Mouse (Mus musculus) liver, embryonic 16.5 days (tissue): ENCODE measurements around the gene Lsm12. TPM values are rescaled to one million over a fixed set of nuclear protein-coding genes. Genes with fewer than 3 reads are reported as not detected.
A peak's percentile ranks its signal among the peaks of the same experiment; 100 is the strongest.

Source experiments
- ATAC-seq: fragments of 200-750 bp; cut with Nextera tagmentation; 2 replicates; pipeline ENCODE4 v1.8.0; 2017; ENCODE audit warnings: low read depth, mild to moderate bottlenecking, moderate number of reproducible peaks, moderate library complexity
- H3K27ac ChIP-seq: fragments of 300-500 bp; sonication (generic); 2 replicates; pipeline ENCODE4 v1.5.1; 2014; ENCODE audit warnings: mild to moderate bottlenecking, low read length
- H3K27me3 ChIP-seq: fragments of 300-500 bp; sonication (generic); 2 replicates; pipeline ENCODE4 v1.6.1; 2014; ENCODE audit warnings: low read depth, low read length, mixed read lengths; ENCODE audit not compliant: control insufficient read depth, insufficient read depth
- H3K36me3 ChIP-seq: fragments of 300-500 bp; sonication (generic); 2 replicates; pipeline ENCODE4 v1.6.1; 2014; ENCODE audit warnings: mild to moderate bottlenecking; ENCODE audit not compliant: control insufficient read depth, insufficient read depth
- H3K4me1 ChIP-seq: fragments of 300-500 bp; sonication (generic); 2 replicates; pipeline ENCODE4 v1.6.1; 2014; ENCODE audit warnings: low read depth, low read length, mixed read lengths; ENCODE audit not compliant: control insufficient read depth
- H3K4me2 ChIP-seq: fragments of 300-500 bp; sonication (generic); 2 replicates; pipeline ENCODE4 v1.6.1; 2014; ENCODE audit warnings: low read depth, low read length, mixed read lengths
- H3K4me3 ChIP-seq: fragments of 300-500 bp; sonication (generic); 2 replicates; pipeline ENCODE4 v1.5.1; 2014; ENCODE audit warnings: low read depth, mild to moderate bottlenecking, low read length
- H3K9ac ChIP-seq: fragments of 300-500 bp; sonication (generic); 2 replicates; pipeline ENCODE4 v1.6.1; 2014; ENCODE audit warnings: low read depth, low read length
- H3K9me3 ChIP-seq: fragments of 300-500 bp; sonication (generic); replicated peaks from 2 replicates; pipeline ENCODE4 v1.6.1; 2016; ENCODE audit warnings: low read length; ENCODE audit not compliant: control insufficient read depth
- WGBS: fragments of 180-500 bp; shearing (Covaris S2); extraction: QIAGEN DNeasy Blood & Tissue Kit; methylation state at CpG from one replicate; pipeline ENCODE4 v1.1.7; 2014; ENCODE audit not compliant: insufficient replicate concordance; 5-methylcytosine and 5-hydroxymethylcytosine counted together
- polyA plus RNA-seq: library from polyadenylated mRNA; unstranded; fragments of >200 nt; fragmentation: Nextera tagmentation; extraction: Ambion mirVana; gene quantifications from 2 replicates; pipeline ENCODE4 v1.2.1, GENCODE M21; 2015

The Lsm12 gene
- polyA plus RNA-seq, 1 experiment from 2014 or later, result 52.5 TPM

DNA sequence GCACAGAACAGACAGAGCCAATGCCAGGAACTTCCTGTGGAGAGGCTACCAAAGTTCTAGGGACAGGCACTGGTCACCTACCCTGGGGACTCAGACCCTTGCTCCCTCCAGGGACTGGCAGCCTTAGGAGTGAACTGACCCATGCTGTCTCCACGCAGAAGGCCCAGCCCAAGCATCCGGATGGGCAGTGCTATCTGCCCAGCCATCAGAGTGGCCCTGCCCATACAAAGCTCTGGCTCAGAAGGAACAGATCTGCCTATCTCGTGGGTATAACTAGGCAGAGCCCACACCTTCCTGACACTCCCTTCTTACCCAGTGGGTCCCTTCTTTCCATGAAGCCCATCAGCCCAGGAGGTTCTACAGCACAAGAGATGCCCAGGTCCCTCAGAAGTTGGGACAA, 25.1 kb upstream of the Lsm12 start:
- no peak for ATAC-seq
- H3K4me1 ChIP-seq, result peaks cover 35% of the 10 kb centered on the region
- WGBS, result 33% methylated on average over 3 of the region's 3 CpGs
- no peak overlapping the region for H3K27ac ChIP-seq
- no peaks in the 10 kb centered on the region for H3K9me3 ChIP-seq
- H3K36me3 ChIP-seq, result no peaks in the 10 kb centered on the region
- no peak overlapping the region for H3K4me2 ChIP-seq
- H3K27me3 ChIP-seq, result no peaks in the 10 kb centered on the region
- H3K4me3 ChIP-seq, result no peak overlapping the region
- H3K9ac ChIP-seq, result no peak overlapping the region

DNA sequence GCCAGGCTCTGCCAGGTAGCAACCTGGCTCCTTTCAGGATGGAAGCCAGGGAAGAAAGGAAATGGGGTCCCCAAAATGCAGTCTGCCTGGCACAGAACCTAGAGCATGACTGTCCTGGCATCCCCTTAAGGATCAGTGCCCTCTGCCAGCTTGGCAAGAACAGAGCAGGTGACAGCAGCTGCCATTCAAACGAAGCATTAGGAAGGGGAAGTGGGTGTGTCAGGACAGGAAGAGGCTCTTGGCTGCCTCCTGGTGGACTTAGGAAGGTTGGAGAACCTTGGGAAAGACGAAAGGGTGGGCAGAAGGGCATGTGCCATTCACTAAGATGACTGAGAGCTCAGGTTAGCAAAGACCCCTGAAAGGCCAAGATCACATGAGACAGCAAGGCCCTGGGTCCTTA, 24.6 kb upstream of the Lsm12 start:
- ATAC-seq, result no peak
- peaks cover 30% of the 10 kb centered on the region for H3K4me1 ChIP-seq

DNA sequence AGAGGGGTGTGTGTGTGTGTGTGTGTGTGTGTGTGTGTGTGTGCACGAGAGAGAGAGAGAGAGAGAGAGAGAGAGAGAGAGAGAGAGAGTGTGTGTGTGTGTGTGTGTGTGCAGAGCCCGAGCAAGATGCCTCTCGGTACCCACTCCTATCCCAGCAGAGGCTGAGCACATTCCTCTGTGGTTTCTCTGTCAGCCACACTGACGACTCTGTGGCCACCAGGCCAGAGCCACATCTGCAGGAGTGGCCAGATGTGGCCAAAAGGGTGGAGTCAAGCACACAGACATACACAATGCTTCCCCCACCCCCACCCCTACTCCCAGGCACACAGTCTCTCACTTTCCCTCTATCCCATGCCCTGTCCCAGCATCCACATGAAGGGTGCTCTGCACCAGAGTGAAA, 23.8 kb upstream of the Lsm12 start:
- no peaks in the 10 kb centered on the region for H3K27me3 ChIP-seq
- H3K4me1 ChIP-seq, result peaks cover 22% of the 10 kb centered on the region
- ATAC-seq, result no peak
- H3K4me2 ChIP-seq, result no peak overlapping the region
- no peaks in the 10 kb centered on the region for H3K9me3 ChIP-seq
- H3K36me3 ChIP-seq, result no peaks in the 10 kb centered on the region; the same call in 1 of the 2 replicates
- no peak overlapping the region for H3K27ac ChIP-seq
- H3K4me3 ChIP-seq, result no peak overlapping the region
- WGBS, result 8% methylated on average over 3 of the region's 4 CpGs
- no peak overlapping the region for H3K9ac ChIP-seq

More for the DNA sequence above, 24.6 kb upstream of the Lsm12 start:
- no peak overlapping the region for H3K4me3 ChIP-seq
- no peak overlapping the region for H3K4me2 ChIP-seq
- WGBS, result 3% methylated on average over 2 of the region's 2 CpGs
- no peaks in the 10 kb centered on the region for H3K36me3 ChIP-seq
- H3K27ac ChIP-seq, result no peak overlapping the region
- no peaks in the 10 kb centered on the region for H3K27me3 ChIP-seq
- H3K9ac ChIP-seq, result no peak overlapping the region
- no peaks in the 10 kb centered on the region for H3K9me3 ChIP-seq

DNA sequence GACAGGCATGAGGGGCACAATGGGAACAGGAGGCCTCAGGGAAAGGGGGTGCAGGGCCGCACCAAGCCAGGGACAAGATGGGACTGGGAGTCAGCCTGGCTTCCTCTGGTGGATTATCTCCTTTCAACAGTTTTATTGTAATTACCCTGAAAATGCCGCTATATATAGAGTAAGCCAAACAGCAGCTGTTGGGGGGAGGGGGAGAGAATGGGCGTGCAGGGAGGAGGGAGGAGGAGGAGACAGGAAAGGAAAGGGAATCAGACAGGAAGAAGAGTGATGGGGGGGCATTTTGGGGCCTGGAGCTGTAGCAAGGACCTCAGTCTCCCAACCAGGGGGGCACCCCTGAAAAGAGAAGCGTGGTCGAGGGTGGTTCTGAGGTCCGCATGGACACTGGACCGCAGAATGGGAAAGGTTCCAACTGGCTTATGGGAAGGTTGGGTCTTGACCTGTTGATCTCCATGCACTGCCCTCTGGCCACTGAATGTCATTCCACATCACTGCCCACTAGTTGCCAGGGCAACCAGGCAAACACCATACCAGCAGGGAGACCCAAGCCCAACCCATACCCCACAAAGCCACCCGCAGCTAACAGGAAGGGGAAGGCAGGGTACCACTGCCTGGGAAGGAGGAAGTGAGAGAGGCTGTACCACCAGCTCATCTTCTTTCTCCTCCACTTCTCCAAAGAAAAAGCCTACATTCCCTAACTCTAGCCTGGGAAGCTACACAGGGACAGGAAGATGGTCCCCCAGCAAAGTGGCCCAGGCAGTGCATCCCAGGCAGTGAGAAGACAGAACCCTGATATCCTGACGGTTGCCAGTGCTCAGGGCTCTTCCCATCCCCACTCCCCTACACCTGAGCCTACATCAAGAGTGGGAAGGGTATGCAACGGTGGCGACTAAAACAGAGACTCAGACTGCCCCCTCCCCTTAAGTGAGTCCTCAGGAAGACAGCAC, 23.0 kb upstream of the Lsm12 start:
- Histone ChIP-seq H3K4me1 (peaks cover 17% of the 10 kb centered on the region), H3K9me3 (no peaks in the 10 kb centered on the region), H3K27ac (no peak overlapping the region), H3K27me3 (no peaks in the 10 kb centered on the region), H3K9ac (no peak overlapping the region), H3K4me3 (no peak overlapping the region), H3K4me2 (no peak overlapping the region), H3K36me3 (no peaks in the 10 kb centered on the region; the same call in 1 of the 2 replicates)
- ATAC-seq, result 0 out of 2 replicates have a peak, but pooled peaks have one; percentile 20
- WGBS, result 33% methylated on average over 11 of the region's 11 CpGs

DNA sequence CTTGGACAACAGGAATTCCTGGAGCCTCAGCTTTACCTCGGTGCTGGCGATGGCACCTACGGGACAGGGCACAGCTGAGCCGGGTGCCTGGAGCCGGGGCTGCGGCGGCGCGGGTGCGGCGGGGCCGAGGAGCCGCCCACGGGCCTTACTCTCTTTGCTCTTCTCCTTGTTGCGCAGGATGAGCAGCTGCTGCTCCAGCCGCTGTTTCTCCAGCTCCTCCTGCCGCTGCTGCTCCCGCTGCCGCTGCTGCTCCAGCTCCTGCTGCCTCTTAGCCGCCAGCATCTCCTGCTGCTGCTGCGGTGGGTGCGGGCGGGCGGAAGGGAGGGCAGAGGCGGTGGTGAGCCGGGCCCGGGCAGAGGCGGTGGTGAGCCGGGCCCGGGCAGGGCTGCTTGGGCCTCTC, 21.4 kb upstream of the Lsm12 start:
- no peak overlapping the region for H3K9ac ChIP-seq
- ATAC-seq, result no peak
- H3K27me3 ChIP-seq, result no peaks in the 10 kb centered on the region
- no peak overlapping the region for H3K27ac ChIP-seq
- H3K4me2 ChIP-seq, result no peak overlapping the region
- H3K4me3 ChIP-seq, result no peak overlapping the region
- WGBS, result 79% methylated on average over 30 of the region's 30 CpGs
- H3K9me3 ChIP-seq, result no peaks in the 10 kb centered on the region
- H3K4me1 ChIP-seq, result peaks cover 16% of the 10 kb centered on the region
- H3K36me3 ChIP-seq, result no peaks in the 10 kb centered on the region; the same call in 1 of the 2 replicates

DNA sequence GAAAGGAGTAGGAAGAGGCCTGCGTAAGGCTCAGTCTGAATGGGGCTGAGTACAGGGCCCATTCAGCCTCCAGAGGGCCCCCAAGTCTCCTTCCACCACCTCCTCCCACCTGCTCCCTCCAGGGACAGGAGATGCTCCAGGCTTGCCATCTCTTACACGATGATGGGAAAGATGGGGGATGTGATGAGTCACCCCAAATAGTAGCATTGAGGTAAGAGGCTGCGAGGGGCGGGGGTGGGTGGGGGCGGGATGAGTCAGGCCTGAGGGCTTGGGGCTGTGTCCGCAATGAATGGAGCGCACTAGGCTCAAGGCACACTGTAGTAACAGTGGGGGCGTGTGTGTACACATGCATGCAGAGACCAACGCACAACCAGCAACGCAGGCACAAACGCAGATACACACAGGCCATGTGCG, 16.3 kb upstream of the Lsm12 start:
- Histone ChIP-seq H3K9ac (no peak overlapping the region), H3K36me3 (no peaks in the 10 kb centered on the region; the same call in none of the 2 replicates), H3K27ac (no peak overlapping the region), H3K27me3 (no peaks in the 10 kb centered on the region), H3K9me3 (no peaks in the 10 kb centered on the region), H3K4me2 (no peak overlapping the region), H3K4me3 (no peak overlapping the region), H3K4me1 (peaks cover under 1% of the 10 kb centered on the region)
- 71% methylated on average over 12 of the region's 12 CpGs for WGBS
- ATAC-seq, result no peak

DNA sequence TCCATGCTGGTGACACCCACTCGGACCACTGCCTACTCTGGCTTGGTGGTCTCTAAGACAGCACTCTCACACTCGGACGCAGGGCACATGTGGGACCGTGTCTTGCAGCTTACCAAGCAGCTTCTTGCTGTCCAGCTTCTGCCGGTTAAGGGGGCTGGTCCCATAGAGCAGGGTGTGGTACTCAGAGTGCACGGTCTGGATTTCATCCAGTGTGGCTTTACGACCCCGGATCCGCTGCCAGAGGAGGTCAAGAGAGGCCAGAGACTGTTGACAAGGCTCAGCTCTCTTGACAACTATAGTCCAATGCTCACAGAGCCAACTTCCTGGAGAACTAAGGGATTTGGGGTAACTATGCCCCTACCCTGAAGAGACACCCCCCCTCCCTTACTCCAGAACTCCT, 14.8 kb upstream of the Lsm12 start:
- ATAC-seq, result no peak

DNA sequence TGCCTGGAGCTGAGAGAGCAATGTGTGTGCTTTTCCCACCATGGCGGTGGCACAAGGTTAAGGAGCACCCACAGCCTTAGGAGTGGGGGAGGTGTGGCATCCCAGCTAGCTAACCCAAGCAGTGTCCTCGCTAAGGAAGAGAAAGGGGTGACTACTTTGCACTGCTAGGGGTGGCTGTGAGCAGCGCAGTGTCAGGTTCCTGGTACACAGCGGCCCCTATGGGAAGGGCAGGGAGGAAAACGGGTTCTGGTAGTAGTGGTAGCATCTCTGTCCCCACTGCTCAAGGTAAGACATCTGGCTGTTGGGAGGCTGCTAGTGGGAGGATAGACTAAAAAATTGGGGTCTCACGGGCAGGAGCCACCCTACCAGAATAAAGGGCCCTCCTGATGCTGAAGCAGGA, 13.1 kb upstream of the Lsm12 start:
- 52% methylated on average over 6 of the region's 6 CpGs for WGBS
- no peaks in the 10 kb centered on the region; the same call in 1 of the 2 replicates for H3K36me3 ChIP-seq

More for the DNA sequence above, 14.8 kb upstream of the Lsm12 start:
- H3K4me3 ChIP-seq, result no peak overlapping the region
- 68% methylated on average over 9 of the region's 9 CpGs for WGBS
- no peaks in the 10 kb centered on the region; the same call in none of the 2 replicates for H3K36me3 ChIP-seq
- no peak overlapping the region for H3K27ac ChIP-seq
- H3K9me3 ChIP-seq, result no peaks in the 10 kb centered on the region
- peaks cover 8% of the 10 kb centered on the region for H3K4me1 ChIP-seq
- H3K9ac ChIP-seq, result no peak overlapping the region
- H3K4me2 ChIP-seq, result no peak overlapping the region
- no peaks in the 10 kb centered on the region for H3K27me3 ChIP-seq

More for the DNA sequence above, 13.1 kb upstream of the Lsm12 start:
- no peak for ATAC-seq
- Histone ChIP-seq H3K9me3 (no peaks in the 10 kb centered on the region), H3K27me3 (no peaks in the 10 kb centered on the region), H3K9ac (no peak overlapping the region), H3K4me2 (no peak overlapping the region), H3K27ac (no peak overlapping the region), H3K4me3 (no peak overlapping the region), H3K4me1 (peaks cover 8% of the 10 kb centered on the region)
